Mouse (Mus musculus): Measurements from ENCODE around the gene Gm49395. TPM values are rescaled to one million over a fixed set of nuclear protein-coding genes. Genes with fewer than 3 reads are reported as not detected.

Gm49395 gene
- total RNA-seq, 4 experiments from 2014 or later: 4.4 to 10.0 (median 8.7) TPM

Other genes with a start within 250 kb of the Gm49395 start
- 1 to 10 TPM in 2 of 4 experiments, under 1 TPM in 2; 0.52 to 1.8 (median 1.2) TPM for gene Itga2, start 169.8 kb downstream of the Gm49395 start, total RNA-seq (2022)
- 10 to 100 TPM; 23.6 to 29.1 (median 27.1) TPM for gene Pelo, start 11.7 kb downstream of the Gm49395 start, total RNA-seq (2022)
- gene Itga1, start within 50 bp of the Gm49395 start, total RNA-seq (2022): 10 to 100 TPM; 20.6 to 36.0 (median 29.8) TPM

Measured in adrenal gland, adult 8-10 months (tissue).